Mouse (Mus musculus): ENCODE measurements around the gene Adam15.

DNA sequence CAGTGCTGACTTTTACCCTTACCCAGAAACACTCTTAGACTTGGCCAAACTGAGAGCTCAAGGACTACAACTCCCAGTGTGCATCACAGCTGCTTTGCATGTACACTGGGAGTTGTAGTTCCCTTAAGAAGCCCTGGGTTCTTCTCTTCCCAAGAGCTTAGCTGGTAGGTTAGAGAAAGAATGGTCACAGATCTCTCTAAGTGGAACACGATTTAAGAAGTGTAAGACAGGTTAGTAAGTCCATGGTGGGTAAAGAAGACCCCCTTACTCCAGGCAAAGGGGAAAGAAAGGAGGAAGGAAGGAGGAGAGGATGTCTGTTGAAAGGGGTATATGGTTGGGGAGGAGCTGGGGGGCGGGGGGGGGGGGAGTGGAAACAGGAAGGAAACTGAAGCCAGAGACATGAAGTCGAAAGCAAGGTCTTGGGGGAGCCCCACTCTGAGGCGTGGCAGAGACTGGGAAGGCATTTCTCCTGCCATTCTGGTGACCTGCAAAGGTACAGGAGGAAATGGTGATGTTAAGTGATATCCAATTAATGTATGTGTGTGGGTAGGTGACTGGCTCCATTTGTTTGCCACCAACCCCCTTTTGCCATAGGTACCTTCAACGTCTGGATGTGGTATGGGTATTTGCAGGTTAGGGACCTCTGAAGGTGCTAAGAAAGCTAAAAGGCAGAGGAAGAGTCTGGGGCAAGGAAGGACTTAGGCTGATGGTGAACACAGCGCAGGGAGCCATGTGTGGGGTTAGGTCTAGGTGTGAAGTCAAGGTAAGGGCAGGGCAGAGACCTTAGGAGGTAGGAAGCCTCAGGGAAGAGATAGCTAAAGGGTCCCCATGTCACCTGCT lies 39.3 kb upstream of the Adam15 start:
- TF ChIP-seq CTCF (IDR thresholded peaks at IDR 0.05; ENCODE audit: low read depth), result no peak
- TF ChIP-seq EP300 (IDR thresholded peaks at IDR 0.05; ENCODE audit: low read depth), result no peak
